Mouse (Mus musculus): ENCODE results near the gene Gtf2f2. TPM values are rescaled to one million over a fixed set of nuclear protein-coding genes. Genes with fewer than 3 reads are reported as not detected.
"Not testable (repeated sequence)": the region's sequence is repeated elsewhere in the genome, so short reads cannot be mapped to it uniquely, and the experiment has no call there.

Gene Gtf2f2
- total RNA-seq, 4 experiments from 2014 or later: 11.5 to 12.8 (median 11.9) TPM

DNA sequence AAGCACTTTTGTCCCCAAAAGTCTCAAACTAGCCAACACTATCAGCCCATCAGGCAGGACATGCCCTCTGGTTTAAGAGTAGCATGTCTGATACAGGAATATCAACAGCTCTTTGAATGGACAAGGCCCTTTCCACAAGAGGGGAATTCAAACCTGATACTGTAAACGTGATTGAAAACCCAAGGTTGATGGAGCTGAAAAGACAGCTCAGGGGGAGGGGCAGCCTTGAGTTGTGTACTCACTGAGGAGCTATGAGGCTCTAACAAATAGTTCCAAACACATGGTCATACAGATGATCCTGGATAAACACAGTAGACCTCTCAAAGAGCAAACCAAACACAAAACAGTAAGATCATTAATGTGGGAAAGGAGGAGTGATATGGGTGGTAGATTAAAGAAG lies 12.6 kb downstream of the Gtf2f2 start:
- DNase-seq (ENCODE audit: low spot score): no peak

- no peak for DNase-seq (ENCODE audit: low spot score)
Observed at GRCm38 (mm10) chr14:75992371-75992770, 18.3 kb downstream of the Gtf2f2 start.

DNA sequence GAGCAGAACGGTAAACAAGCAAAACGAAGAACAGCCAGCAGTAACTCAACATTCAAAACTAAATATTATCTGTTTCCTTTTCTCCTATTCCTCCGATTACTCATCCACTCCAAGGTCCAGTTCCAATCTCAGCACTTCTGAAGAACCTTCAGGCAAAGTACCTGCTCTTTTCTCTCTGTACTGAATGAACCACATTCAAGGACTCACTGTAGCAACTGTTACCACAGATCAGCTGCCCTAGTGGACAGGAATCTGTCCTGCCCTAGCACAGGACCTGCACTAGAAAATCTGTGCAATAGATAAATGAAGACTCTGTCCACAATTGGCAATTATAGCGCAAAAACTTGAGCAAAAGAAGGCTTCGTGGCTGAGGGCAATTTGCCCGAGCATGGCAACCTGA lies 19.7 kb downstream of the Gtf2f2 start:
- no peak for DNase-seq (ENCODE audit: low spot score)

- no peak for DNase-seq (ENCODE audit: low spot score)
Observed at GRCm38 (mm10) chr14:75989168-75989567, 21.5 kb downstream of the Gtf2f2 start.

GRCm38 (mm10) chr14:75986878-75987483 lies 23.7 kb downstream of the Gtf2f2 start:
- DNase-seq (ENCODE audit: low spot score): no peak

DNA sequence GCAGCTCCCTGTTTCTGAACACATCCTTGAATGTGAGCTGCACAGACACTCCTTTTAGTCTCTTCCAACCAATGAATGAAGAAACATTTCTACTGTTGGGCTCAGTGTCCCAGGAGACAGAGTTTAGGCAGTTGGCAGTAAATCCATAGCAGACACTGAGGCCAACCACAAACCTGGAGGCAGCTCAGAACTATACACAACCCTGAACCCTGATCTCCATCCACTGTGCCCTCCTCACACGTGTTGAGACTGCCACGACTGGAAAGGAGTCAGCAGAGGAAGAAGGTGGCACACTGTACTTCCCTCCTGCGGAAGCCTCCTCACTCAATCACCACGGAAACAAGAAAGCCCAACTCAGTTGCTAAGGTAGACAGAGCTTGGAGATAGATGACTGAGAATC lies 25.6 kb downstream of the Gtf2f2 start:
- no peak for DNase-seq (ENCODE audit: low spot score)

DNA sequence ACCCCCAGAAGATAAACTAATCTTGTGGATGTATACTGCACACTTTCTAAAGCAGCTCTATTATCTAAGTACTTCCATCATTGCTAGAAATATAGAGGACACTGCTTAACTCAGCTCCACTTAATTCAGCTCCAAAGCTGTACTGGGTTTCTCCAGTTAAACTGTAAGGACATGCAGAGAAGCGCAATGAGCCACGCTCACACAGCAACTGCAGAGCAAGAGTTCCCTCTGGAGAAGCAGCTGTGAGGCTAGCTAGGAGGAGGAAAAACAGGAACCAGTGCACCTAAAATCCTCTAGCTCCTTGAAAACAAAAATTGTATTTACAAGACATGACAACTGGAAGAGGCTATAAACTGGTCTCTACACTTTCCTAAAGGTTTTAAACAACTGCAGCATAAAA lies 26.8 kb downstream of the Gtf2f2 start:
- DNase-seq (ENCODE audit: low spot score): no peak

GRCm38 (mm10) chr14:75981231-75981630 lies 29.4 kb downstream of the Gtf2f2 start:
- no peak for DNase-seq (ENCODE audit: low spot score)

- no peak for DNase-seq (ENCODE audit: low spot score)
Observed at GRCm38 (mm10) chr14:75976107-75976506, 34.6 kb downstream of the Gtf2f2 start.

DNA sequence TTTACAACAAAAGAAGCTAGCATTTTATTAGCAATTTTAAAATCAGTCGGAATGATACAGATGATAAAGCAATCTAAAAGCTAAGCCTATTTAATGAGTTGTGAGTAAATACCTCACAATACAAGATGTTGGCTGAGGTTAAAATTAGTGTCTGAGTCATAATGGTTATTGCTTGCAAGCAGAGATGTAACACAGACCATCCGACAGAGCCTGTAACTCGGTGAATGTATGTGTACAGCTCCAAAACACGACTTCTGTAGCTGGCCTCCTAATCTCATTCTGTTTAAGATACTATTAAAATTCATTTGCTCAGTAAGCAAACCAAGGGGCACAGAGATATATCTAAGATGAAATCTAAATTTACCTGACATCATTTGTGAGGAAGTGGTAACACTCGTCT lies 43.4 kb downstream of the Gtf2f2 start:
- DNase-seq (ENCODE audit: low spot score): no peak

DNA sequence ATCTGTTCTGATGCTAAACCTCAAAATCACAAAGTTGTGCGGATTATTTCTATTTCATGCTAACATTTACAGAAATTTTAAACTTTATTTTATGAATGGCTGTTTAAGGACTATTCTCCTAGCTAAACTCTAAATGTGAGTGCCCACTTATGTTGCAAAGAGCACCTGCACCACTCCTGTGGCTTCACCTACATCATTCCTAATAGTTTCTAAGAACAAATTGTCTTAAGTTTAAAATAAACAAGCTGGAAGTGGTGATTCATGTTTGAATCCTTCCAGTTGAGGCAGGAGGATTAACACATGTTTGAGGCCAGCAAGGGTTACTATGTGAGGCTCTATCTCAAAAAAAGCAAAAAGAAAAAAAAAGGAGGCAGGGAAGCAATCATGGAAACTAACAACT lies 46.2 kb downstream of the Gtf2f2 start:
- no peak for DNase-seq (ENCODE audit: low spot score)

- no peak for DNase-seq (ENCODE audit: low spot score)
Observed at GRCm38 (mm10) chr14:75964000-75964399, 46.7 kb downstream of the Gtf2f2 start.

GRCm38 (mm10) chr14:75963215-75963614 lies 47.5 kb downstream of the Gtf2f2 start:
- no peak for DNase-seq (ENCODE audit: low spot score)

DNA sequence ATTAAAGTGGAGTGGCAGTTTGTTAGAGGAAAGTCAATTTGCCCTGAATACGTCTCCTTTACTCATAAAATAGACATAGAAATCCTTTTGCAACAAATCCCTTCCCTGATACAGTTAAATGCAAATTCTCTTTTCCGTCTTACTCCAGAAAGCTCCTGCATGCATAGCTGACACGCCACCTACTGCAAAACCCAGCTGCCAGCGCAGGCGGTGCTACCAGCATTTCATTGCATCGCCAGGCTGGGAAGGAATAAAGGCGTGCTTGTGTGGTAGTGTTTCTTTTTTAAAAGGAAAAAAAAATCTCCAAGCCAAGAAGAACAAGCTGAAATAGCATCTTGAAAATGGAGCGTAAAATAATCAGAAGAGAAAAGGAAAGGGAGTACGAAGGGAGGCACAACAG lies 48.4 kb downstream of the Gtf2f2 start:
- DNase-seq (ENCODE audit: low spot score): no peak

GRCm38 (mm10) chr14:75954766-75955165 lies 55.9 kb downstream of the Gtf2f2 start, which contains the start of gene Kctd4:
Gene Kctd4, plus strand, starts transcription at chr14:75955009.
- no peak for DNase-seq (ENCODE audit: low spot score)

GRCm38 (mm10) chr14:75953011-75953410 lies 57.7 kb downstream of the Gtf2f2 start:
- DNase-seq (ENCODE audit: low spot score): no peak

- no peak for DNase-seq (ENCODE audit: low spot score)
Observed at GRCm38 (mm10) chr14:75947674-75948073, 63.0 kb downstream of the Gtf2f2 start.

GRCm38 (mm10) chr14:75942365-75942764 lies 68.3 kb downstream of the Gtf2f2 start:
- no peak for DNase-seq (ENCODE audit: low spot score)

- DNase-seq (ENCODE audit: low spot score): no peak
Observed at GRCm38 (mm10) chr14:75941500-75941899, 69.2 kb downstream of the Gtf2f2 start.

DNA sequence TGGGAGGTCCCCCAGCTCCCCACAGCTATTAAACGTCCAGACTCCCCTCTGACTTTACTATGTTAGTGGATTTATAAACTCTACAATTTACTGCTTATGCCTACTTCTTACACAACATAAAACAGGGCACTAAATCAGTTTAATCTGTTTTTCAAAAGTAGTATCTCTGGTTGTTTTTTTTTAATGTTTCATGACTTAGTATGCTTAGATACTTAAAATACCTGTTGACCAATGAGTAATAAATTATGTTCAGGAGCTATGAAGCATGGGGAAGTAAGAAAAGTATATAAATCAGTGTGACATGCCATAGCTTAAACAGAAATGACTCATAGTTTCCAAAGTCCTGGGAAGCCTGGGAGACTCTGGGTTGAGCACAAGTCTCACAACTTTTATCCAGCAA lies 73.0 kb downstream of the Gtf2f2 start:
- DNase-seq (ENCODE audit: low spot score): no peak

DNA sequence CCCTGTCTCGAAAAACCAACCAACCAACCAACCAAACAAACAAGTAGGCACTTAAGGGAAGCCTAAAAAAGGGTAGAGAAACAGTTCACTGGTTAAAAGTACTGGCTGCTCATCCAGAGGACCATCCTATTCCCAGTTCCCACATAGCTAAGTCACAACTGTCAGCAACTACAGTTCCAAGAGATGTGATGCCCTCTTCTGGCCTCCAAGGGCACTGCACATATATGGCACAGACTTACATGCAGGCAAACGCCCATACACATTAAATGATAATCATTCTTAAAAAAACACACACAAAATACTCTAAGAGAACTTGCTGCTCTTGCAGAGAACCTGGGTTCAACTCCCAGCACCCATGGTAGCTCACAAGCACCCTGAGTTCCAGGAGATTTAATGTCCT lies 76.3 kb downstream of the Gtf2f2 start:
- no peak for DNase-seq (ENCODE audit: low spot score)

- DNase-seq (ENCODE audit: low spot score): no peak
Observed at GRCm38 (mm10) chr14:75931266-75931665, 79.4 kb downstream of the Gtf2f2 start.

GRCm38 (mm10) chr14:75929713-75930112 lies 81.0 kb downstream of the Gtf2f2 start:
- not testable (repeated sequence) for DNase-seq (ENCODE audit: low spot score)

Measured in heart, adult 8-10 months (tissue).